Mouse (Mus musculus): ENCODE measurements around the gene Dnah14. TPM values are rescaled to one million over a fixed set of nuclear protein-coding genes. Genes with fewer than 3 reads are reported as not detected.
A peak's percentile ranks its signal among the peaks of the same experiment; 100 is the strongest.

Dnah14 gene
- 0.93 and 1.8 TPM in 2 replicates for polyA plus RNA-seq (2016; fragmentation: Nextera tagmentation; extraction: Ambion mirVana)

- H3K27ac ChIP-seq = no peak within 1 kb of the TSS
- no peaks in the 10 kb centered on the region for H3K36me3 ChIP-seq
- no peaks in the 10 kb centered on the region for H3K4me1 ChIP-seq
- no peaks in the 10 kb centered on the region for H3K27me3 ChIP-seq (replicated peaks)
- H3K9me3 ChIP-seq = no peaks in the 10 kb centered on the region
- no peak within 1 kb of the TSS for H3K4me2 ChIP-seq (replicated peaks)
- no peak within 1 kb of the TSS for H3K9ac ChIP-seq
- no peak within 1 kb of the TSS for H3K4me3 ChIP-seq
- WGBS = 78% methylated on average over 12 of the region's 12 CpGs
- ATAC-seq (ENCODE audit: low FRiP score, low read depth) = no peak
Measured at GRCm38 (mm10) chr1:181576322-181576721, at the start of gene Dnah14. TSS of gene Dnah14 (plus strand) at chr1:181576559.

DNA sequence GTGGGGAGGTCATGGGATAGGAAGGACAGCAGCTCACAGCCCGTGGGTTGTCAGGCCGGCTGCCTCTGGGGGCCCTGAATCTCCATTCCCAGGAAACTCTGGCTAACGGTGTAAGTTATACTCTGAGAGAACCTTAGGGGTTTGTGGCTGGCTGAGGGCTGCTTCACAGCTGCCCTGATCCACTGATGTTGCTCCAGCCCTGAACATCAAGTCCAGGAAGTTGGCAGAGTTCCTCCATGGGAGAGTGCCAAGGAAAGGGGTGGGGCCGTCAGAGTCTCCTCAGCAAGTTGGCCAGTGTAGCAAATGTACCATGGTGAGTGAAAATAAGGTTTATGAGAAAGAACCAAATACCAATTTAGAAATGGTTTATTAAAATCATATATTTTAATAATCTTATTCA lies 47.0 kb upstream of the Dnah14 start:
- no peak for ATAC-seq (ENCODE audit: low FRiP score, low read depth)
- Histone ChIP-seq H3K4me3 (no peak overlapping the region), H3K36me3 (no peaks in the 10 kb centered on the region), H3K9me3 (no peaks in the 10 kb centered on the region), H3K4me1 (0 out of 2 replicates have a peak, but pooled peaks cover 3% of the 10 kb centered on the region), H3K27ac (no peak overlapping the region), H3K27me3 (replicated peaks) (no peaks in the 10 kb centered on the region), H3K9ac (no peak overlapping the region), H3K4me2 (replicated peaks) (no peak overlapping the region)
- 78% methylated on average over 4 of the region's 4 CpGs for WGBS

DNA sequence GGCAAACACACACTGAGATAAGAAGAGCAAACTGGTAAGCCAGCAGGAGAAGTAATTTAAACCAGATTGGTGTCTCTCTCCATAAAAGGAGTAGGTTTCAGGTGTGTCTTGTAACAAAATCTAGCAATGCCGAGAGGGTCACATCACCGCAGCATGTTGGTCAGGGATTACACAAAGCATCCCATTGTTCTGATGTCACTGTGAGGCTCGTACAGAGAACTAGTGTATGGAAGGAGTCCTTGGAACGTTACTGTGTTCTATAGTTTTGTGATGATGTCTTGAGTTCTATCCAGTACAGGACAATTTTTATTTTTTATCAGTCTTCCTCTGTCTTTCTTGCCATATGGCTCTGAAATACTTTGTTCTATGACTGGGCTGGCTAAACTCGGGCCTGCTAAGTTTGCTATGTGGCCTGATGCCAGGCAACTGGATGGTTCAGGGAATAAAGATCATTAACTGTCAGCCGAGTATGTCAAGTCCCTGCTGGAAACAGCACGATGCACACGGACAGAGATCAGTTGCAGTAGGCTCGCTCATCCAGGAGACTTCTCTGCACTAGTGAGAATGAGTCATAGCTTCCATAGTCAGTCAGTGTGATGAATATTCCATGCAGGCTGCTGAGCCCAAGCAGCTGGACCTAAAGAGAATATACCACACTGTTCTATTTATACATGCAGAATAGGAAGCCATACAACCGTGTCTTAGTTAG lies 41.0 kb upstream of the Dnah14 start:
- no peak overlapping the region for H3K4me3 ChIP-seq
- H3K9ac ChIP-seq = no peak overlapping the region
- H3K36me3 ChIP-seq = no peaks in the 10 kb centered on the region
- 63% methylated on average over 10 of the region's 10 CpGs for WGBS
- no peaks in the 10 kb centered on the region for H3K9me3 ChIP-seq
- H3K27me3 ChIP-seq (replicated peaks) = no peaks in the 10 kb centered on the region; the same call in 1 of the 2 replicates
- no peak overlapping the region for H3K4me2 ChIP-seq (replicated peaks)
- ATAC-seq (ENCODE audit: low FRiP score, low read depth) = no peak
- H3K27ac ChIP-seq = no peak overlapping the region
- no peaks in the 10 kb centered on the region; the same call in 1 of the 2 replicates for H3K4me1 ChIP-seq

DNA sequence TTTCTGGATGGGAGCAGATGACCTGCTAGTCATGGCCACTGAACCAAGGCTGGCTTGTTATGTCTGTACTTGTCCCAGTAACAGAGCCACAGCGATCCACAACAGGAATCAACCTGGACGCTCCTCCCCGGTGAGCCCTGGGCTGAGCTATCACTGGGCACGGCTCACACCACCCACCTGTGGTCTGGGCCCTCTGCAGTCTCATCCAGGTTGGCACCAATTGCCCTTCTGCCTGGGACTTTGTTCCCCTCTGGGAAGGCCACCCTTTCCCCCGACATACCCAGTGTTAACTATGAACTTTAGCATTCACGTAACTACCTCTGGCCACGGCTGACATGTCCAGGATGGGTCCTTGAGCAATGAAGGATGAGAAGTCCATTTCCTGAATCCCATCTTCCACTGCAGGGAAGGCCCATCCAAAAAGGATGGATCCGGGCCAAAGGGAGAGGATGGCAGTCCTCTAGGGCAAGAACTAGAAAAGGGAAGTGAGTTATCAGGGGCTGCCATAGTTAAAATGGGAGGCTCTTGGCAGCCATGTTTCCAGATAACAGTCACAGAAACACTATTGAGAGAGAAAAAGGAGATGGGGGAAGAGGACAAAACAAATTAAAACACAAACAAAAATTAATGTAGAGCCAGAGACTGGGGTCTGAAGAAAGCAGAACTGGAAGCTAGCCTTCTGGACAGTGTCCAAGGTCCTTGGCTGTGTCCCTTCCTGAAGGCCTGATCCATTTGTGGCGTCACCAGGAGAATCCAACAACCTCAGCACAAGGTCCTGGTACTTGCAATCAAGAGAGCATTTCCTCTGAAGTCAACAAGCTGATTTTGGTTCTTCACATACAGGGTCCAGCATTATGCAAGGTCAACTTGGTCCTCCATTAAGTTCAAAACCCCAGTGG lies 38.5 kb upstream of the Dnah14 start:
- H3K9ac ChIP-seq = no peak overlapping the region
- H3K27ac ChIP-seq = no peak overlapping the region
- H3K4me1 ChIP-seq = peaks cover 7% of the 10 kb centered on the region; the same call in 1 of the 2 replicates
- H3K27me3 ChIP-seq (replicated peaks) = no peaks in the 10 kb centered on the region; the same call in 1 of the 2 replicates
- ATAC-seq (ENCODE audit: low FRiP score, low read depth) = no peak
- 96% methylated on average over 9 of the region's 9 CpGs for WGBS
- H3K4me3 ChIP-seq = no peak overlapping the region
- no peak overlapping the region for H3K4me2 ChIP-seq (replicated peaks)
- no peaks in the 10 kb centered on the region for H3K9me3 ChIP-seq
- no peaks in the 10 kb centered on the region for H3K36me3 ChIP-seq

GRCm38 (mm10) chr1:181539846-181540769 lies 36.3 kb upstream of the Dnah14 start:
- no peak for ATAC-seq (ENCODE audit: low FRiP score, low read depth)
- WGBS = 70% methylated on average over 22 of the region's 22 CpGs
- no peak overlapping the region for H3K9ac ChIP-seq

GRCm38 (mm10) chr1:181543711-181544383 lies 32.5 kb upstream of the Dnah14 start:
- Histone ChIP-seq H3K4me2 (replicated peaks) (no peak overlapping the region), H3K27ac (no peak overlapping the region), H3K9me3 (no peaks in the 10 kb centered on the region), H3K9ac (no peak overlapping the region), H3K4me3 (no peak overlapping the region), H3K36me3 (no peaks in the 10 kb centered on the region), H3K4me1 (peaks cover 7% of the 10 kb centered on the region; the same call in 1 of the 2 replicates), H3K27me3 (replicated peaks) (peaks cover 3% of the 10 kb centered on the region)
- no peak for ATAC-seq (ENCODE audit: low FRiP score, low read depth)
- 77% methylated on average over 5 of the region's 5 CpGs for WGBS

More at GRCm38 (mm10) chr1:181539846-181540769, 36.3 kb upstream of the Dnah14 start:
- H3K4me2 ChIP-seq (replicated peaks) = no peak overlapping the region
- peaks cover 7% of the 10 kb centered on the region; the same call in 1 of the 2 replicates for H3K4me1 ChIP-seq
- no peaks in the 10 kb centered on the region for H3K36me3 ChIP-seq
- H3K9me3 ChIP-seq = no peaks in the 10 kb centered on the region
- no peak overlapping the region for H3K27ac ChIP-seq
- H3K27me3 ChIP-seq (replicated peaks) = peaks cover 3% of the 10 kb centered on the region
- no peak overlapping the region for H3K4me3 ChIP-seq

- peak overlapping the region; percentile 47 for H3K4me2 ChIP-seq (replicated peaks)
- peak; percentile 50; the same call in 1 of the 2 replicates for ATAC-seq (ENCODE audit: low FRiP score, low read depth)
- H3K27me3 ChIP-seq (replicated peaks) = peaks cover 3% of the 10 kb centered on the region; the same call in 1 of the 2 replicates
- H3K4me1 ChIP-seq = peaks cover 7% of the 10 kb centered on the region; the same call in 1 of the 2 replicates
- no peak overlapping the region for H3K27ac ChIP-seq
- H3K9me3 ChIP-seq = no peaks in the 10 kb centered on the region
- no peak overlapping the region for H3K9ac ChIP-seq
- 32% methylated on average over 23 of the region's 23 CpGs for WGBS
- H3K36me3 ChIP-seq = no peaks in the 10 kb centered on the region
- no peak overlapping the region for H3K4me3 ChIP-seq
Measured at GRCm38 (mm10) chr1:181545044-181545772, 31.2 kb upstream of the Dnah14 start.

- H3K4me1 ChIP-seq = peaks cover 19% of the 10 kb centered on the region
- ATAC-seq (ENCODE audit: low FRiP score, low read depth) = no peak
- H3K27me3 ChIP-seq (replicated peaks) = no peaks in the 10 kb centered on the region
- H3K4me2 ChIP-seq (replicated peaks) = no peak overlapping the region
- WGBS = 90% methylated on average over 8 of the region's 8 CpGs
- no peak overlapping the region for H3K9ac ChIP-seq
- H3K4me3 ChIP-seq = no peak overlapping the region
- H3K36me3 ChIP-seq = no peaks in the 10 kb centered on the region
- no peaks in the 10 kb centered on the region for H3K9me3 ChIP-seq
- no peak overlapping the region for H3K27ac ChIP-seq
Measured at GRCm38 (mm10) chr1:181549987-181550386, 26.4 kb upstream of the Dnah14 start.

- ATAC-seq (ENCODE audit: low FRiP score, low read depth) = no peak
- no peaks in the 10 kb centered on the region for H3K27me3 ChIP-seq (replicated peaks)
- WGBS = 75% methylated on average over 5 of the region's 5 CpGs
Measured at GRCm38 (mm10) chr1:181550826-181551225, 25.5 kb upstream of the Dnah14 start.

DNA sequence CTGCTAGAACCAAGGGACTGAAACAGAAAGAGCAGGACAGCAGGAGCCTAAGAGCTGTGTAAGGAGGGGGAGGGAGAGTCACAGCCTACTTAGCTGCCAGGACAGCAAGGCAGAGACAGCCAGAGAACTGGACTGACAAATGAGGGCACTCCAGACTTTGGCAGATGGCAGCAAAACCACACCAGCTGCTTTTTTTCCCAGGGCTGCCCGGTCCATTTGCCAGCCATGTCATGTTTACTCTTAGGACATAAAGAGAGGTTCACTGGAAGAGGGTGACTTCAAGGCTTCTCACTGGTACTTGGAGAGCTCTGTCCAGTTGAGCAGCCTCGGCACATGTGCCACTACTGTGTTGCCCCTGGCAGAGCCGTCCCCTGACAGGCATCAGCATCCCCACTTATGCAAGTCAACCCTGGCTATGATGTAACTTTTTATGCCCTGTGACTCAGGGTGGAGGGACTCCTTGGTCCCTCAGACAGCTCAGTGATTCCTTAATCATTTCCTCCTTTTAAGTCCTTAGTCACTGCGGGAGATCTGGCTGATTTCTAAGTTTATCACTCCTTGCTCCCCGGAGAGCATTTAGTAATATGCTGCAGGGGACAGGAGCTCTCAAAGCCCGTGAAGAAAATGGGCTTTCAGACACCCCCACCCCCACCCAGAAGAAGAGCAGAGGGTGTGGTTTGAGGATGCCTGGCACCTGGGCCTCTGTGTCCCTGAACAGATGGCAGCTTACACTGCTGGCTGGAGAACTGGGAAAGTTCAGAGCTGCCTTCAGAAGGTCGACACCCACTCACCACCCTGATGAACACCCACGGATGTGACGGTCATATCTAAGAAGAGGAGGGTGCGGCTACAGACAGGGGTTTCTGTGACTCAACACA lies 23.6 kb upstream of the Dnah14 start:
- Histone ChIP-seq H3K4me3 (no peak overlapping the region), H3K36me3 (no peaks in the 10 kb centered on the region), H3K27ac (no peak overlapping the region), H3K4me2 (replicated peaks) (no peak overlapping the region), H3K9me3 (no peaks in the 10 kb centered on the region), H3K9ac (0 out of 2 replicates have a peak overlapping the region, but pooled peaks have one; percentile 17), H3K27me3 (replicated peaks) (no peaks in the 10 kb centered on the region), H3K4me1 (peaks cover 19% of the 10 kb centered on the region)
- ATAC-seq (ENCODE audit: low FRiP score, low read depth) = peak; percentile 92
- WGBS = 34% methylated on average over 10 of the region's 10 CpGs

More at GRCm38 (mm10) chr1:181550826-181551225, 25.5 kb upstream of the Dnah14 start:
- H3K4me2 ChIP-seq (replicated peaks) = no peak overlapping the region
- no peaks in the 10 kb centered on the region for H3K9me3 ChIP-seq
- no peaks in the 10 kb centered on the region for H3K36me3 ChIP-seq
- H3K27ac ChIP-seq = no peak overlapping the region
- no peak overlapping the region for H3K9ac ChIP-seq
- no peak overlapping the region for H3K4me3 ChIP-seq
- peaks cover 19% of the 10 kb centered on the region for H3K4me1 ChIP-seq
